Mouse (Mus musculus): ENCODE measurements at regions not wholly inside any gene's neighbourhood (a gene's known extent, or its start where the extent isn't known, plus 50 kb on each side); places are given as distances from the start of the nearest gene placed in this dataset.

GRCm38 (mm10) chr9:41578221-41579106, 417.0 kb upstream of the Ubash3b start:
- no peak for DNase-seq (ENCODE audit: low spot score in 2 of 2)

- DNase-seq (ENCODE audit: low spot score in 2 of 2) = no peak
Measured at GRCm38 (mm10) chr9:41577760-41578159, 416.3 kb upstream of the Ubash3b start.

DNA sequence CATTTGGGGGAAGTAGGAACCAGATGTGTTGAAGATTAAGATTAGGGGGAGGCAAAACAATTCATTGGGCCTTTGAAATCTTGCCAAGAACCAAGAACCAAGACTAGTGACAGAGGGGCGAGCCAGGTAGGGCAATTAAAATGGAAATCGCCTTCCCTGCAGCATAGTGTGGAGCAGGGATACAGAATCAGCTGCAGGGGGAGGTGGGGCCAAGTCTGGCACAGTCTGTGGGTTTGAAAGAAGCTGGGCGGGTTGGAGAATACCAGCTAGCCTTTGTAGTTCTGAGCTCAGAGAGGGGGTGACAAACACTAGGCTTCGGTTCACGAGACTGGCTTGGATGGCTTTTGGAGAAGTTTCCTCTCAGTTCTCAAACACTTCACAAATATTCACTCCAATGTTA, 414.3 kb upstream of the Ubash3b start:
- DNase-seq (ENCODE audit: low spot score in 2 of 2) = no peak

GRCm38 (mm10) chr9:41570262-41570661, 408.8 kb upstream of the Ubash3b start:
- no peak for DNase-seq (ENCODE audit: low spot score in 2 of 2)

- no peak for DNase-seq (ENCODE audit: low spot score in 2 of 2)
Measured at GRCm38 (mm10) chr9:41566496-41566895, 405.0 kb upstream of the Ubash3b start.

DNA sequence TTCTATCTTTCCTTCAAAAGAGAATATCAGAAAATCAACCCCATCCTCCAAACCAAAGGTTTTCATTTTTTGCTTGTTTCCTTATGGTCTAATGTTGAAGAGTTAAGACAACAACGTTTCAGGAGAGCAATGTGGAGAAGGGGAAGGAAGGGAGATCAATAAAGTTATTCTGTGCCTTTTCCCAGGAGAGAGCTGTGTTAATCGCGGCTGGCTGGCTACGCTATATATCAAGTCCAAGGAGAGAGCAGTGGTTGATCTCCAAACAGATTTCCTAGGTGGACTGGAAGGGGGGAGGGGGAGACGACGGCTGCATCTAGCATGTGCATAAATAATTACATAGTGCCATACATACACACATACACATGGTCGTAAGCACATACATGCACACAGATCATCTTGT, 404.3 kb upstream of the Ubash3b start:
- no peak for DNase-seq (ENCODE audit: low spot score in 2 of 2)

DNA sequence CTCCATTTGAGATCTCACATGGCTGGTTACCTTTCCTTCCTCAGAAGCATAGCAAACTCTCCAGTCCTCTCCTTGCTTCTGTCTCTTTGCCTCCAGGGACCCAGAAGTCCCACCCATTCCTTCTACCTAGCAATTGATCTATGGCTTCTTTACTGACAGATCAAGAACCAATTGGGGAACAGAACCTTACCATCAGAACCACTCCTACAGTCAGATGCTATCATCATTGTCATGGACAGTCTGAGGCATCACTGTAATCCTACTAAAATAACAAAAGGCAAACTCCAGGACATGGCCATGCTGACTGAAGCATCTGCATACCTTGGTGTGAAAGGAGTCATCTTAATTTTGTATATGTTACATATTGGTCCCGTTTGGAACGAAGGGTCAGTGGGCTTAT, 401.9 kb upstream of the Ubash3b start:
- DNase-seq (ENCODE audit: low spot score in 2 of 2) = no peak

DNA sequence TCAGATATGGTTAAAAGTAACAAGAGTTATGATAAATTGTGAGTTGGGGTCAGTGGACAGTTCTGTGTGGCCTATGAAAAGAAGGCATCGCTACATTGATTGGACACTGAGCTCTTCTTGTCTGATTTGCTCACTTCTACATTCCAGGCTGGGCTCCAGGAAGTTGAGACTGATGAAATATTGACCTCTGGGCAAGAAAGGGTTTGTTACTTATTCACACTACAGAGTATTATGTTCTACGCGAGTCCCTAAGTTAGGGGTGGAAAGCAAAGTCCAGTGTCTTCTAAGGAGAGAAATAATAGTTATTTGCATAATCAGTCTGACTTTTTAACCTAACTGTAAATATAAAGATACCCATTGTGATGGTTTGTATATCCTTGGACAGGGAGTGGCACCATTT, 397.0 kb upstream of the Ubash3b start:
- no peak for DNase-seq (ENCODE audit: low spot score in 2 of 2)

GRCm38 (mm10) chr9:41556888-41557287, 395.4 kb upstream of the Ubash3b start:
- no peak for DNase-seq (ENCODE audit: low spot score in 2 of 2)

GRCm38 (mm10) chr9:41545776-41546175, 384.3 kb upstream of the Ubash3b start:
- DNase-seq (ENCODE audit: low spot score in 2 of 2) = no peak

- DNase-seq (ENCODE audit: low spot score in 2 of 2) = no peak
Measured at GRCm38 (mm10) chr9:41542511-41542910, 381.0 kb upstream of the Ubash3b start.

DNA sequence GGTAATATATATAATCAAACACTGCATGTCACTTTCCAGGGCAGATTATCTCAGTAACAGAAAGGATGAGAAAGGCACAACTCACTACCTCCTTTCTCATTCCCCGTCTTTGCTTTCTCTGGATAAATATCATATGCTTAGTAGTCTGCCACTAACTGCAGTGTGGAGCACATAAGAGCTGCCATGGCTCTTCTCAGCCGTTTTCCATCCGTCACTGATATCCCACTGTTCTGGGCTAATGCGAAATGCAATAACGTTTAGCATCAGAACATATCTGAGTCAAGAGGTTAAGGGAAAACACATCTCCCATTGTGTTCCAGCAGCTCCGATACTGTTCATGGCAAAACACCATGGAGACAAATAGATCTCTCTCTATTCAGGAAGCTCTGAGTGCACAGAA, 379.8 kb upstream of the Ubash3b start:
- no peak for DNase-seq (ENCODE audit: low spot score in 2 of 2)

DNA sequence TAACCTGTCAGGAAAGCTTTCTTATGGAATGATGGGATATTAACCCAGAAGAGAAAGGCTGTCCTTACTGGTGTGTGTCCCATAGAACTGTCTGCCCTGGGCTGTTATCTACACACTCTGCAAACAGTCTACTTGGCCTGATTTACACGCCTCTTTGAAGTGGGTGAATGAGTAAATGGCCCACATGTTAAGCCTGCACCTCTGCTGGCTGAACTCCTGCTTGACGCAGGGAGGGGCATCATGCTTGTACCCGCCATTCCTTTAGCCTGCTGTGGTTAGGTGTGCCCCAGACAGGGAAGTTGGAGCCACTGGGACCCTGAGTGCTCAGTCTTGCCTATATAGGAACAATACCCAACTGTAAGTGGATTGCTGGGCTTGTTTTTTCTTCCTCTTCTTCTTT, 371.3 kb upstream of the Ubash3b start:
- no peak for DNase-seq (ENCODE audit: low spot score in 2 of 2)

DNA sequence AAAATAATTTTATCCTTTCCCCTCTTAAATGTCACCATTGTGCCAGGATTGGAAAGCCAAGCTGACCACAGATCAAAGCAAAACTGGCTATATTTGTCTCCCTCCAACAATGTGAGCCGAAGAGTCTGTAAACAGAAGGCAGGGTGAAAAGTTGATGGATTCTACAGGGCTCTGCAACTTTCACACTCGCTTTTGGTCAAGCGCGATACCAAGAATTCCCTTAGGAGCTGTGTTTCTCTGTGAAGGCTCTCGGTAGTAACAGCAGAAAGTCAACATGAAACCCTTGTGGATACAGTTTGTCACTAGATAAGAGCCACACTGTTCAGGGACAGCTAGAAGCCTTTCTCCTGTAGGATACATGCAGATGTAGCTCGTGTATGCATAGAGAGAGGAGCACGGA, 370.8 kb upstream of the Ubash3b start:
- no peak for DNase-seq (ENCODE audit: low spot score in 2 of 2)

DNA sequence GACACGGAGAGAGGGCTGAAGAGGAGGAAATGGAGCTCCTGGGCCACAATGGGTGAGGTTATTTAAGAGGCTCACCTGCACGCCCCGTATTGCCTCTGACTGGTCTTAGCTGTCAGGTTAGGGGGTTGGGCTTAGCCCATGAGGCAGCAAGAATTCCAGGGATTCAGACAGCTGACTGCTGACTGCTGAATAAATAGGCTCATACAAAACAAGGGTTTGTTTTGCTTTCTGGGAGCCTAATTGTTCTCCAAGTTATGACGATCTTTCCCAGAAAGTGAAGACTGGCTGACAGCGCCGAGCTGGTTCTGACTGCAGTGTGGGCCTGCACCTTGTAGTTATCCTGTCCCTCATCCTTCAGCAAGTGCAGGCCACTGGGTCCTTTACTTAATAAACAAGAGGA, 370.1 kb upstream of the Ubash3b start:
- no peak for DNase-seq (ENCODE audit: low spot score in 2 of 2)

GRCm38 (mm10) chr9:41526126-41526525, 364.6 kb upstream of the Ubash3b start:
- DNase-seq (ENCODE audit: low spot score in 2 of 2) = no peak

DNA sequence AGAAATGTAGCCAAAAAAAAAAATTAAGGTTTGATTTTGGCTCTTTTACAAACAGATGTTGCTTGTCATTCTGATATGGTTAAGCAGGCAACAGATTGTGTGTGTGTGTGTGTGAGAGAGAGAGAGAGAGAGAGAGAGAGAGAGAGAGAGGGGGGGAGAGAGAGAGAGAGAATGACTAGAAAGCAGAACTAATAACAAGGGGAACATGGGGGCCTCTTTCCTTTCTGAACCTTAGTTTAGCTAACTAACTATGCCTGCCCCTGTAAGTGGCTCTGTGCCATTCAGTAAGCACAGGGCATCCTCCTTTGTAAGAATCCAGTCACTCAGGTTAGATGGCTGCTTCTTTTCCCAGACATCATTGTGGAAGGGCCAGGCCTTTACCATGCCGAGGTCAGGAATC, 364.0 kb upstream of the Ubash3b start:
- DNase-seq (ENCODE audit: low spot score in 2 of 2) = no peak

DNA sequence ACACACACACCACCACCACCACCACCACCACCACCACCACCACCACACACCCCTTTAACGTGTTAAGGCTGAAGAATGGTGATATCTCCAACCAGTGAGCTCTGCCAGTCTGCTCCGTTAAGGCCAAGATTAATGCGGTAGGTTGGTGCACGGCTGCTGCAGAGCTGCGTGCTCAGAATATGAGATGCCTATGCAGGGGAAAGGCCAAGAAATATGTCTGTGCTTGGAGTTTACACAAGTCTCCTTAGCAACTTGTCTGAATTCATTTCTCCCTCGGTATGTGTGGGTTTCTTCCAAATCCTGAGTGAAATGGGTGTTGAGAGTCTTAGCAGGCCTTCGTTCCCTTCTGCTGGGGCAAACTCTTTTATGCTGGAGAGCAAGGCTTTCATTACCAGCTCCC, 363.1 kb upstream of the Ubash3b start:
- peak; percentile 27 to 34 for DNase-seq (ENCODE audit: low spot score in 2 of 2)

- DNase-seq (ENCODE audit: low spot score in 2 of 2) = no peak
Measured at GRCm38 (mm10) chr9:41523969-41524368, 362.5 kb upstream of the Ubash3b start.

DNA sequence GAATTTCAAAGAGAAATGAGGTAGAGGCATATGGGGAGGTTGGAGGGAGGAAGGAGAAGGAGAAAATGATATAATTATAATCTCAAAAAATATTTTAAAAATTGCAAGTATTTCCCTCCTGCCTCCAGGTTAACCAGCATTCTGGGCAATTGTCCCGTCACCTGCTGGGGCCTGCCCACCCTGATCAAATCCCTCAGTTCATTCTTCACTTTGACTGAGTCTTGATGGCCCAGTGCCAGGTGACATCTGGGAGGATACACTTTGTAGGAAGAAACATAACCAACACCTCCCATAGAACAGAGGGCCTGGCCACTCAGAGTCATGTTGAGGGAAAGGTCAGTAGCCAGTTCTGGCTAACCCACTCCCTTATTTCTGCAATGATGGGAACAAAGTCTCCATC, 360.8 kb upstream of the Ubash3b start:
- DNase-seq (ENCODE audit: low spot score in 2 of 2) = no peak

- DNase-seq (ENCODE audit: low spot score in 2 of 2) = no peak
Measured at GRCm38 (mm10) chr9:41517787-41518186, 356.3 kb upstream of the Ubash3b start.

GRCm38 (mm10) chr9:41517053-41517696, 355.7 kb upstream of the Ubash3b start:
- no peak for DNase-seq (ENCODE audit: low spot score in 2 of 2)

- DNase-seq (ENCODE audit: low spot score in 2 of 2) = no peak
Measured at GRCm38 (mm10) chr9:41515192-41515591, 353.7 kb upstream of the Ubash3b start.
